Mouse (Mus musculus) frontal cortex, adult (tissue): Measurements from ENCODE around the gene Vmn2r18.

Experiments used
- ATAC-seq: cut with Nextera tagmentation; 2 replicates; pipeline ENCODE4 v1.9.2; 2017; ENCODE audit warnings: mild to moderate bottlenecking, moderate library complexity, mixed read lengths; ENCODE audit not compliant: low TSS enrichment

Vmn2r18 gene

GRCm38 (mm10) chr5:151605921-151606320, at the start of gene Vmn2r18:
TSS of gene Vmn2r18 (minus strand) at chr5:151606021.
- no peak for ATAC-seq

GRCm38 (mm10) chr5:151651411-151651784, 45.6 kb upstream of the Vmn2r18 start:
- ATAC-seq = no peak

- peak; percentile 100 for ATAC-seq
Observed at GRCm38 (mm10) chr5:151650700-151651410, 45.0 kb upstream of the Vmn2r18 start, which contains the start of gene Rfc3. TSS of gene Rfc3 (minus strand) at chr5:151651242.

GRCm38 (mm10) chr5:151644845-151645244, 39.0 kb upstream of the Vmn2r18 start:
- no peak for ATAC-seq

- no peak for ATAC-seq
Observed at GRCm38 (mm10) chr5:151642867-151643266, 37.0 kb upstream of the Vmn2r18 start.

DNA sequence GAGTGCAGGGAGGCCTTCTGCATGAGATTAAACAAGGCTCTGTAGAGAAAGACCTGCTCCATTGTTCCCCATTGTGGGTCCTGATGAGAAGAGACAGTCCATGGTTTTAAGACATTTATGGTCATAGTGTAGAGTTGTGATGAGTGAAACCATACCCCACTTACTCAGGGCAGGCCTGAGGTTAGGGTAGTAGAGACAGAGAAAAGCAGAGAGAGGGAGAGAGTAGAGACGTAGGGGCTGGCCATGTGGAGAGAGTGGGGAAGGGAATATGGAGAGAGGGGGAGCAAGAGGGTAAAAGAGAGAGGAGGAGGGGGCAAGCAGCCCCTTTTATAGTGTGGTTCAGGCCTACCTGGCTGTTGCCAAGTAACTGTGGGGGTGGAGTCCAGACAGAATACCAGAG, 36.3 kb upstream of the Vmn2r18 start:
- ATAC-seq = no peak

GRCm38 (mm10) chr5:151601696-151602095, 4.1 kb downstream of the Vmn2r18 start:
- ATAC-seq = no peak
